In genomic region chr16:32657498-32658250, GRCm38 (mm10) we compare ENCODE assay signal across 10 mouse cellular contexts. TPM values are rescaled to one million over a fixed set of nuclear protein-coding genes. Genes with fewer than 3 reads are reported as not detected.
A peak's percentile ranks its signal among the peaks of the same experiment; 100 is the strongest.
DNase-seq lines count a peak whose midpoint lies in the region; ATAC-seq and TF ChIP-seq lines count a peak whose summit lies in the region.
"Had no signal": no experiment of that assay in that cellular context is flagged by ENCODE, and none has a peak within 500 bp of the region (broad histone marks: within the 10 kb centered on the region; RNA-seq: fewer than 3 reads in every experiment).

No protein-coding gene starts in this region.

- 81% methylated on average over 16 of the region's 16 CpGs for WGBS in lung, embryonic 14.5 days

- H3K27me3 ChIP-seq in lung, embryonic 14.5 days (ENCODE audit: insufficient read depth, low read length) = no peaks in the 10 kb centered on the region

- no peak for TF ChIP-seq CTCF in gastrocnemius, adult 2 months (IDR thresholded peaks at IDR 0.05)
- TF ChIP-seq CTCF in lung, embryonic 14.5 days (IDR thresholded peaks at IDR 0.05; ENCODE audit: low read depth) = no peak

- no peak overlapping the region for H3K9ac ChIP-seq in lung, embryonic 14.5 days

- intact Hi-C loops in gastrocnemius, adult 2 months (cut with DNase I) = no loop called here
- intact Hi-C loops in gastrocnemius, postnatal 36 days (cut with DNase I) = no loop called here

- H3K27ac ChIP-seq in gastrocnemius, adult 2 months = peak overlapping the region; percentile 97
- H3K27ac ChIP-seq in lung, embryonic 14.5 days (ENCODE audit: low read depth) = peak overlapping the region; percentile 7; the same call in 1 of the 2 replicates

- peaks cover 44% of the 10 kb centered on the region for H3K4me1 ChIP-seq in lung, embryonic 14.5 days (ENCODE audit: insufficient read depth)

- no peaks in the 10 kb centered on the region for H3K9me3 ChIP-seq in lung, embryonic 14.5 days (ENCODE audit: low read depth, low read length)
- H3K9me3 ChIP-seq: G1E had no signal

- H3K4me3 ChIP-seq in gastrocnemius, adult 2 months = no peak overlapping the region
- no peak overlapping the region for H3K4me3 ChIP-seq in lung, embryonic 14.5 days (ENCODE audit: low read depth, low read length)

- DNase-seq in gastrocnemius, adult 2 months = peak; percentile 81
- DNase-seq in gastrocnemius, postnatal 36 days = no peak
- DNase-seq in urinary bladder, adult 2 months (ENCODE audit: low spot score) = peak; percentile 27
- DNase-seq in urinary bladder, adult 18-20 months (ENCODE audit: low spot score in 2 of 2) = no peak
- no peak for DNase-seq in lung, embryonic 14.5 days
- no peak for DNase-seq in layer of hippocampus, postnatal 10 days (ENCODE audit: low spot score in 2 of 2)
- DNase-seq in cerebellum, adult 9-10 months = no peak
- DNase-seq: thymus, adult 18-20 months had no signal

- no peaks in the 10 kb centered on the region for H3K36me3 ChIP-seq in lung, embryonic 14.5 days (ENCODE audit: insufficient read depth)

- ATAC-seq in lung, embryonic 14.5 days (ENCODE audit: insufficient read depth) = no peak
- no peak for ATAC-seq in megakaryocyte progenitor cell, adult 5-6 weeks (replicated peaks; ENCODE audit: poor library complexity)

- no peak overlapping the region for H3K4me2 ChIP-seq in lung, embryonic 14.5 days

RNA-seq across cellular contexts. Expression of gene Tnk2, which starts 14.0 kb away (rescaled TPM):
- total RNA-seq in gastrocnemius, adult 2 months (2021) = 10 to 100 TPM; 48.4 to 54.4 TPM
- 10 to 100 TPM; 40.0 to 44.8 TPM for total RNA-seq in gastrocnemius, postnatal 36 days (2021)
- polyA plus RNA-seq in urinary bladder, adult 2 months (2012; rRNA removed) = 106 and 114 TPM in 2 replicates
- polyA plus RNA-seq in lung, embryonic 14.5 days (2014; fragmentation: Nextera tagmentation; extraction: Ambion mirVana) = 20.0 and 21.6 TPM in 2 replicates
- 100 to 1,000 TPM; 114 to 128 TPM for total RNA-seq in layer of hippocampus, postnatal 10 days (2021)
- total RNA-seq in megakaryocyte progenitor cell, adult 5-6 weeks (2015) = 5.9 and 6.9 TPM in 2 replicates
- total RNA-seq in megakaryocyte progenitor cell, adult 5-6 weeks (2017) = 8.0 and 15.5 TPM in 2 replicates

RNA-seq across cellular contexts. Expression of gene Tfrc, which starts 49.0 kb away (rescaled TPM):
- total RNA-seq in gastrocnemius, adult 2 months (2021) = 100 to 1,000 TPM in 1 of 2 experiments, 10 to 100 TPM in 1; 77.4 to 174 TPM
- 100 to 1,000 TPM; 157 to 180 TPM for total RNA-seq in gastrocnemius, postnatal 36 days (2021)
- 14.1 and 17.7 TPM in 2 replicates for polyA plus RNA-seq in urinary bladder, adult 2 months (2012; rRNA removed)
- 64.5 and 71.2 TPM in 2 replicates for polyA plus RNA-seq in lung, embryonic 14.5 days (2014; fragmentation: Nextera tagmentation; extraction: Ambion mirVana)
- total RNA-seq in layer of hippocampus, postnatal 10 days (2021) = 100 to 1,000 TPM in 1 of 2 experiments, 10 to 100 TPM in 1; 97.9 to 112 TPM
- 111 and 138 TPM in 2 replicates for total RNA-seq in megakaryocyte progenitor cell, adult 5-6 weeks (2015)
- total RNA-seq in megakaryocyte progenitor cell, adult 5-6 weeks (2017) = 110 and 143 TPM in 2 replicates

Comparison
In these comparisons a context has a peak if more than half of its experiments do, and no peak if none do; other contexts are left out.
1. DNase-seq: peak in gastrocnemius, adult 2 months (single experiment) and urinary bladder, adult 2 months (single experiment); none in gastrocnemius, postnatal 36 days (0 of 2), urinary bladder, adult 18-20 months (0 of 2), lung, embryonic 14.5 days (single experiment), layer of hippocampus, postnatal 10 days (0 of 2) and cerebellum, adult 9-10 months (single experiment).